Mouse (Mus musculus): ENCODE data around the gene Fam83e.
A peak's percentile ranks its signal among the peaks of the same experiment; 100 is the strongest.

Fam83e gene

DNA sequence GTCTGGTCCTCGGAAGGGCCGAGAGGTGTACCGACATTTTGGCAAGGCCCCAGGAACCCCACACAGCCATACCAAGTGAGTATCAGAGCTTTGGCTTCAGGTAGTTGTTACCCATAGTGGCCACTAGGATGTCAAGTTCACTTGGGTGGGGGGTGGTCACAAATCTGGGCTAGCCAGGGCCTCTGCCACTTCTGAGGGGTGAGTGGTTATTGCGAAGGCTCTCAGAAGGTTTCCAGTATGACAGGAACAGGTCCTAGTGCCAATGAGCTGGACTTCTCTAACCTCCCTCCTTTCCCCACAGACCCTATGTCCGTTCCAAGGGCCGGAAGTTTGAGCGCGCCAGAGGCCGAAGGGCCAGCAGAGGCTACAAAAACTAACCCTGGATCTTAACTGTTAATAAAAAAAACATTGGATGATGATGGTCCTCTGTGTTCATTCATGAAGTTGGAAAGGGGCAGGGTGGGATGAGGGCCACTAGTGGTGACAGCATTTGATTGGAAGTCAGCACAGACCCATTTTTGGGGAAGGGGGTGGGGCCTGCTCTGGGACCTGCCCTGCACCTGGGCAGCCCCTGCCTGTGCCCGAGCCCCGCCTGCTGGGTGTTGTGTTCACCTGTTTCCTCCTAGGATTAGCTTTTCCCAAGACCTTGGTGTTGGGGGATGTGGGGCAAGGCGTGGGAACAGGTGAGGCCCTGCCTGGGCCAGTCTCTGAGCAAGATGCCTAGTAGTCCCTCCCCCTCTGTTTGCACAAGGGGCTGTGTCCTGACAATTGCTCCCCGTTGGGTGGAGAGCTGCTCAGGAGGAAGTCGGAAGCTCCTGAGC is at the start of gene Fam83e:
Fam83e (plus strand) TSS at position 800 of the 821 bp plus-strand sequence.
- DNase-seq = no peak

- DNase-seq = no peak
These were observed 43.3 kb upstream of the Fam83e start for GRCm38 (mm10) chr7:45677627-45678295.

DNA sequence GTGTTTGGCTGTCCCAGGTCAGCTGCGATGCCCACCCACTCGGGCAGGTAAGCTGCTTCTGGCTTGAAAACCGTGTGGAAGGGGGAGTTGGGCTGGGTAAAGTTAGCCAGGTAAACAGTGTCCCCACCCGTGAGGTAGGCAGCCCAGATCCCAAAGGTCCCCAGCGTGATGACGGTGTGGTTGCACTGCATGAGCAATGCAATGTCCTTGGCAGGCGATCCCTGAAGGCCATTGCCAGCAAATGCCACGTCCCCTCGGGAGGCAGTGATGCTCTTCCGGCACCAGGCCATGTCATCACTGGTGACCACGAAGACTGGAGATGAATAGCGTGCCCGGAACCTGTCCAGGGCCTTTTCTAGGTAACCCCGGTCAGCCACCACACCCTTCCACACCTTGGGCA is 42.5 kb upstream of the Fam83e start:
- no peak for DNase-seq

- DNase-seq = no peak
These were observed 40.9 kb upstream of the Fam83e start for GRCm38 (mm10) chr7:45679966-45680621.

GRCm38 (mm10) chr7:45681046-45681736 is 39.8 kb upstream of the Fam83e start:
- no peak for DNase-seq

- peak; percentile 92 for DNase-seq
These were observed 38.6 kb upstream of the Fam83e start for GRCm38 (mm10) chr7:45682144-45683126.

GRCm38 (mm10) chr7:45683396-45684050 is 37.5 kb upstream of the Fam83e start, which contains the start of gene Ntn5:
Ntn5 (plus strand) TSS chr7:45684022.
- DNase-seq = no peak

GRCm38 (mm10) chr7:45685811-45686210 is 35.2 kb upstream of the Fam83e start:
- no peak for DNase-seq

- no peak for DNase-seq
These were observed 34.2 kb upstream of the Fam83e start for GRCm38 (mm10) chr7:45686841-45687240.

GRCm38 (mm10) chr7:45689099-45689498 is 31.9 kb upstream of the Fam83e start:
- no peak for DNase-seq

GRCm38 (mm10) chr7:45689800-45690199 is 31.2 kb upstream of the Fam83e start:
- no peak for DNase-seq

DNA sequence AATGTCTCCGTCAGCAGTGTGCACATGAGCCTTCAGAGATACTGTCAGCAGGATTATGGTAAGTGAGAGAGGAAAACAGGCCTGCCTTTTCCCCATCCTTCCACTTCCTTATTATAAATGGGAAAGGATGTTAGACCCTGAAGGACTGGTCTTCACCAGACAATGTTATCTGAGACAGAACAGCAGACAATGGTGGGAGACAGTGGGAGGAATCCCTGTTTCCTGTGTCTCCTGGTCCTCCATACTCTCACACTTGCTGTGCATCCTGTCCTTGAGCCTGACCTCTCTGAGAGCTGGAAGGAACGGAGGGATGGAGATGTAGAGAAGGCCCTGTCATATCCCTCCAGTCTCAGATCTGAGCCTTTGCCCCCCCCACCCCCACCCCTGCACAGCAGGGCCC is 28.6 kb upstream of the Fam83e start:
- DNase-seq = no peak

DNA sequence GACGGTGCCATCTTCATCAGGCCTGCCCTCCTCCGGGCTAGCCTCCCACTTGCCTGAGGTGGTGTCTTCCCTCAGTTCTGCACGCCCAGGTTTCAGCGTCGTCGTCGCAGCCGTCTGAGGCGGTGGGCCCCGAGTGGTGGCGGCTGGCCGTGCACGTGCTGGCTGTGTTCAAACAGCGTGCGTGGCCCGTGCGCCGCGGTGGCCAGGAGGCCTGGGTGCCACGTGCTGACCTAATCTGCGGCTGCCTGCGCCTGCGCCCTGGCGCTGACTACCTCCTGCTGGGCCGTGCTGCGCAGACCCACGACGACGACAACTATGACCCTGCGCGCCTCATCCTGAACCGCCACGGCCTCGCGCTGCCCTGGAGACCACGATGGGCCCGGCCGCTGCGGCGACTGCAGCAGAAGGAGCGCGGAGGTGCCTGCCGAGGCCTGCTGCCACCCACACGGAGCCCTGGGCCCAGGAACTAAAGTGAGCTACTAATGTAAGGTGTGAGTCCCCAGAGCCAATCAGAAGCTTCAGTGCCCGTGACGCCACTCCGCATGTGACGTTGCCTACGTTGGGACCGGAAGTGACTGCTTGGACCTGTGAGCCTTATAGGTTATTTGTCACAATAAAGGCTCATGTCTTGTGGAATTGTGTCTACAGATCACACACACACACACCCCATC is 27.0 kb upstream of the Fam83e start, which contains the start of gene Sec1:
Sec1 (minus strand) TSS at position 482 of the 671 bp plus-strand sequence.
- DNase-seq = no peak

DNA sequence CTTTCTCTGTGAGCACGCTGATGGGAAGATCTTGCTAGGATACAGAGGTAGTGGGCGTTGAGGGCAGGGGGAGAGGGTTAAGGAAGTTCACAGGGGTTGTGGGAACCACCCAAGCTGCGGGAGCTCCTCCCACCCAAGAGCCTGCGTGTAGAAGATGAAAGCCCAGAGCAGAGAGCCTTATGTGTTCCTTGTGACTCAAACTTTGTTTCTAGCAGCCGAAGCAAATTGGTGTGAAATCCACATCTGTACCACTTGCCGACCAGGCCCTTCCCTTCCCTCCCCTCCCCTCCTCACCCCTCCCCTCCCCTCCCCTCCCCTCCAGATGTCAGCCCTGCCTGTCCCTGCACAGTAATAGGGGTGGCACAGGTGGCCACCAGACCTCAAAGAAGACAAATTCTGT is 25.9 kb upstream of the Fam83e start:
- no peak for DNase-seq

GRCm38 (mm10) chr7:45697894-45698293 is 23.1 kb upstream of the Fam83e start:
- no peak for DNase-seq

- DNase-seq = peak; percentile 63
These were observed 21.4 kb upstream of the Fam83e start, which contains the start of gene Car11 for GRCm38 (mm10) chr7:45699523-45700141. Car11 (plus strand) TSS chr7:45699843.

DNA sequence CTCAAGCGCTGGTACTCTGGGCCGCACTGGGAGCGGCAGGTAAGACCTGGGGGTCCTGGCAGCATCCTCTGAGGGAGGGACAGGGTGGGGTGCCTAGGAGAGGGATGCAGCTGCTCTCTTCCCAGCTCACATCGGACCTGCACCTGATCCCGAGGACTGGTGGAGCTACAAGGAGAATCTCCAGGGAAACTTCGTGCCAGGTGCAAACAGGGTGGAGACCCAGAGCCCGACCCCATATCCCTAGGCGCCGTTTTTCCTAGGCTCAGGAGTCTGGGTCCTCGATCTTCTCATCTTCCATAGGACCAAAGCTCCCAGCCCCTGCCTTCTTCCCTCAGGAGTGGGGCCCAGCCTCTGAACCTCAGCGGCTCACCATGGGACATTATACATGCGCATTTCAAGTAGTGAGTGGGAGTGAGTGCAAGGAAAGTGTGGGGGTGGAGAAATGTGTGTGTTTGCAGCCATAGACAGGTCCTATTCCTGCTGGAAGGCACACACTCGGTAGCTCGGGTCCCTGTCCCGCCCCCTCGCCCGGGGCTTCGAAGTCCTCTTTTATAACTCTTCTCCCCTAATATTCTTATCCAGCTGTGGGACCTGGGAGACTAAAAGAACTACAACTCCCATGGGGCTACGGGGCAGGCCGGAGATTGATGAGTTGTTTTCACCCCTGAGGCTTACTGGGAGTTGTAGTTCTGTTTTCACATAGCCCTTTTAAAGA is 20.6 kb upstream of the Fam83e start:
- DNase-seq = peak; percentile 66

- DNase-seq = peak; percentile 38
These were observed 19.9 kb upstream of the Fam83e start for GRCm38 (mm10) chr7:45701072-45701471.

DNA sequence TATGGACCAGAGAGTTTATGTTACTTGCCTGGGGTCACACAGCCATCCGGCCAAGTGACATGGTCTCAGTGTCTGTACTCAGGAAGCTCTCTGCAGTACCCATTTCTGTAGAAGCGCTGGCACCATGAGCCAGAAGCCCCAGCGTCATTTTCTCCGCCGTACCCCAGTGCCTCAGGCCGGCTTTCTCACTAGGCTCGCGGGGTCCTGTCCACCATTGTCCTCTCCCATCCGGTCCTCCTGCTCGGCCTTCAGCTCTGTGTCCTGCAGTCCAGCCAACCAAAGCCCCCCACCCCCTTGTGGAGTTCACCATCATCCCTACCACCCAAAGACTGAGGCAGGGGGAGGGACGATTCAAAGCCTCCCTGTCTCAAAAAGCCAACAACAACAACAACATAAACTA is 19.4 kb upstream of the Fam83e start:
- DNase-seq = no peak

Measured in right cerebral cortex, postnatal 14 days (tissue).